Mouse (Mus musculus) splenic B cell, adult 2 months (primary cell): ENCODE measurements around the gene Atp6v1g3.

Experiments used
- DNase-seq: peaks from one replicate; pipeline ENCODE4 v3.0.0-alpha.2; 2011; ENCODE audit warnings: low read depth, low spot score
- H3K27me3 ChIP-seq: 2 replicates; pipeline ENCODE4 v1.6.1; 2012; ENCODE audit warnings: mild to moderate bottlenecking, low read length, moderate library complexity, mixed read lengths; ENCODE audit not compliant: control insufficient read depth, poor library complexity, insufficient read depth, severe bottlenecking
- H3K36me3 ChIP-seq: 2 replicates; pipeline ENCODE4 v1.6.1; 2012; ENCODE audit warnings: mild to moderate bottlenecking, low read length, moderate library complexity, mixed read lengths; ENCODE audit not compliant: control insufficient read depth, poor library complexity, insufficient read depth, severe bottlenecking

Atp6v1g3 gene

DNA sequence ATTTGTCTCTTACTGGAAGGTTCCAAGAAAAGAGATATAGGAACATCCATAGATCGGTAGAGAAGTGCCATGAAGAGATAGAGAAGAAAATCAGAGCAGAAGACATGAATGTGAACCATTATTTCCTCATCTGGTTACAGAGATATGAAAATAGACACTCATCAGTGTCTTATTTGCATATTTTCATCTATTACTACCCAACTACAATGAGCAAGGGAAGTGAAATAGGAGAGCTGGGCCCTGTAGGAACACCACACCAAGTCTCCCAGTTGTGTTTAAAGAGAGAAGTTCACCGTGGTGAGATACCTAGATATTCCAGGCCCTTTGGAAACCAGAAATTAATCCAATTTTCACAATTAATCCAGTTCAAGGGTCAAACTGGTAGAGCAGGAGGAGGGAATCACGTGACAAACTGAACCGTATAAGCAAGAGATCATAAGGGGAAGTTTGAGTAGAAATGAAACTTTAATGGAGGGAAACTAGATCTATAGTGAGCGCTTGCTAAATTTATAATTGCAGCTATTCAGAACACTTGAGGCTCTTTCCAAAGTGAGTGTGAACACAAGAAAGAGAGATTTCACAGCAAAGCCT, 6.0 kb upstream of the Atp6v1g3 start:
- DNase-seq: peak; percentile 80

DNA sequence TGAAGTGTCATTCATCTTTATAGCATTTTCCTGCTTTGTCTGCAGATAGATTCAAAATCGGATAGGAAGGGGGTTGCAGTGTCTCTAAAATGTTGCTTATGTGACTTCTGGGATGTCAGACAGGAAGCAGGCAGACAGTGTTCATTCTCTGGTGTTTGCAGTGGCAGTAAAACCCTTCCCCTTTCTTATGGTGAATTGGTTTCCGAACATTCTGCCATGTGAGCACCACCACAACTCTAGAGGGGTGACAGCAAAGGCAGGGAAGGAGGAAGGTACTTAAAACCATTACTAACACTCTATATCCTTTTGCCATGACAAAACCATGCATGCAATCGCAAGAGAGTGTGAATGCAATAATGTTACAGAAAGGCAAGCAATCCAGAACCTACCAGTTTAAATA, 1.4 kb downstream of the Atp6v1g3 start:
- Histone ChIP-seq H3K27me3 (no peaks in the 10 kb centered on the region), H3K36me3 (no peaks in the 10 kb centered on the region)
- peak; percentile 49 for DNase-seq

More for the DNA sequence above, 6.0 kb upstream of the Atp6v1g3 start:
- H3K36me3 ChIP-seq: no peaks in the 10 kb centered on the region
- no peaks in the 10 kb centered on the region for H3K27me3 ChIP-seq

DNA sequence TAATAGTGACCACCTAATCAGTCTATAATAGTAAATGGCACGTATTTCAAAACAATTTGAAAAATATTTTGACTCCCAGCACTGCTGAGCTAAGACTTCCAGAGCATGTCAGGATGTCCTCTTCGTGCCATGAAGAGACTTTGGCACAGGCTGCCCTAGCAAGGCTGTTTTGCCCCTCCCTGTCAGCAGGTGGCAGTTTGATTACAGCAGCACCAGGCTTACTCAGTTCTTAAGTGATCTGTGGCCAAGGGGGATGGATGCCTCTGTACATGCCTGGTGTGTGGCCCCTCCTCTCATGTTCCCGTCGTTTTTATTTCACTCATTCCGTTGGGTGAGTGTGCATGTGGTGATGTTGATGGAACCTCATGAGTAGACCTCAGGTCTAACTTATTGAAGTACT, 2.3 kb downstream of the Atp6v1g3 start:
- Histone ChIP-seq H3K36me3 (no peaks in the 10 kb centered on the region), H3K27me3 (no peaks in the 10 kb centered on the region)
- peak; percentile 76 for DNase-seq

DNA sequence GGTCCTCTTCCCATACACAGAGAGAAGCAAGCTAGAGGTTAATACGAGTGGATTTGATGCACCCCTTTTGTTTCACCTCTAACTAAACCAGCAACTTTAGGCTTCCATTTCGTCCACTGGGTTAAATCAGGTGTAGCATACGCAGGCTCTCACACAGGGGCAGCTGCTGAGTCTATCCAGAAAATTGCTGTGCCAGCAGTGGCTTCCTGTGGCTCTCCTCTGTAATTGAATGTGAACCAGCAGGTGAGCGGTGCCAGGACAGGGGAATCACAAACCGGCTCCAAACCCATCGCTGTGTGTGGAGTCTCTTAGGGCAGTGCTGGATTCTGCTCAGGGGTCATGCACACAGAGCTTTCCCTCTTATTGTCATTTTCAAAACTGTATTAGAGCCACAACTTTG, 7.6 kb downstream of the Atp6v1g3 start:
- Histone ChIP-seq H3K27me3 (no peaks in the 10 kb centered on the region), H3K36me3 (no peaks in the 10 kb centered on the region)
- no peak for DNase-seq

DNA sequence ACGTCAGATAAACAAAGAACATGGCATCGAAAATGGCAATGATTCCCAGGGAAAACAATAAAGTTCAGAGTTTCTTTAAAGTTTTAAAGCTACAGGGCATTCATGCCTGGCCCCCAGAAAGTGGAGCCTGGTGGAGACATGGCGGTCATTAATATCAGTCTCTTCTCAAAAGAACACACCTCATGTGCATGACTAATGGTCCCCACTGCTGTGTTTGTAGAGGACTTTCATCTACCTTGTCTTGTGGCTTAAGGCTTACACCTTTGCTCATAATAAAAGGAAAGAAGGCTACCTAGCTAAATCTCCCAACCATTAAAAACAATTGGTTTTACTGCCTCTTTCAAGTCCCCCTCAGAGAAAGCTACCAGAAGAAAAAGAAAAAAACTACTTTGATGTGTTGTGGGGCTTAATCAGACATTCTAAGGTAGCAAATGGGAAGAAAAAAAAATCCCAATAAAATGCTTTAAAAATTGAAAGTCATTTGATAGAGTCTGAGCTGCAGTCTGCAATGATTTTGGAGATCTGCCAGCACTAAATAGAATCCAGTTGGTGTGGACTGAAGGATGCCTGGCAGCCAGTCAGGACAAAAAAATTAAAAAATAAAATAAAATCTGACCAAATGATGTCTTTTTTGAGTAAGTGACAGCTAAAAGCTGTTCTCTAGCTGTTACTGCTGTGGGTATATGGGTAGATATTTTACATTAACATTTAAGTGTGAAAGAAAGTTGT, 9.0 kb downstream of the Atp6v1g3 start:
- DNase-seq: no peak
- Histone ChIP-seq H3K36me3 (no peaks in the 10 kb centered on the region), H3K27me3 (no peaks in the 10 kb centered on the region)

DNA sequence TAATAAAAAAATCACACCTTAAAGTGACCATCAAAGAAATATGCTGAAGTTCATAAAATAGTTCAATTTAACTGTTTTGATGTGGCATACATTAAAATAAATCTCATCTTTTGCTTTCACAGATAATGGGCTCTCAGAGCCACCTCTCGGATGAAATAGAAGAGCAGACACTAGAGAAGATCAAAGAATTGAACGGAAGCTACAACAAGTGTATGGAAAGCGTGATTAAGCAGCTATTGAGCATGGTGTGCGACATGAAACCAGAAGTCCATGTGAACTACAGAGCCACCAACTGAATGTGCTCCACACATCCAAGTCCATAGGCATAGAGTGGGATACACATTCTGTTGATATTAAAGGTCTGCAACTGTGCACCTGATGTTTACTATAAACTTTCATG, 14.1 kb downstream of the Atp6v1g3 start:
- DNase-seq: no peak

DNA sequence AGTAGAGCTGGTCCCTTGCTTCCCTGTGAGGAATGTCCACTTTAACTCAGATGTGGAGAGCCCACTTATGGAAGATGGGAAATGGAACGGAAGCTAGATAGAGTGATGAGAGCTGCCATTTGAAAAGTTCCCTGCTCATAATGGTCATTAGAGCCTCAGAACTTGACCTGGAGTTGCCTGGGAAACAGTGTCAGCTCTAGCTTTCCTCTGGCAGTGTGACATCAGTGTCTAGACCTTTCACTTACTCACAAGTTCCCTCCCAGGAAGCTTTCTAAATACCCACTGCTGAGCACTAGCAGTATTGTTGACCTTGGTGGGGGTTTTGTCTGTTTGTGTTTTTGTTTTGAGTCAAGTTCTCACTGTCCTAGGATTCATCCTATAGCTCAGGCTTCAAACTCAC, 15.2 kb downstream of the Atp6v1g3 start:
- Histone ChIP-seq H3K27me3 (no peaks in the 10 kb centered on the region), H3K36me3 (no peaks in the 10 kb centered on the region)
- DNase-seq: no peak

More for the DNA sequence above, 14.1 kb downstream of the Atp6v1g3 start:
- H3K27me3 ChIP-seq: no peaks in the 10 kb centered on the region
- no peaks in the 10 kb centered on the region for H3K36me3 ChIP-seq

DNA sequence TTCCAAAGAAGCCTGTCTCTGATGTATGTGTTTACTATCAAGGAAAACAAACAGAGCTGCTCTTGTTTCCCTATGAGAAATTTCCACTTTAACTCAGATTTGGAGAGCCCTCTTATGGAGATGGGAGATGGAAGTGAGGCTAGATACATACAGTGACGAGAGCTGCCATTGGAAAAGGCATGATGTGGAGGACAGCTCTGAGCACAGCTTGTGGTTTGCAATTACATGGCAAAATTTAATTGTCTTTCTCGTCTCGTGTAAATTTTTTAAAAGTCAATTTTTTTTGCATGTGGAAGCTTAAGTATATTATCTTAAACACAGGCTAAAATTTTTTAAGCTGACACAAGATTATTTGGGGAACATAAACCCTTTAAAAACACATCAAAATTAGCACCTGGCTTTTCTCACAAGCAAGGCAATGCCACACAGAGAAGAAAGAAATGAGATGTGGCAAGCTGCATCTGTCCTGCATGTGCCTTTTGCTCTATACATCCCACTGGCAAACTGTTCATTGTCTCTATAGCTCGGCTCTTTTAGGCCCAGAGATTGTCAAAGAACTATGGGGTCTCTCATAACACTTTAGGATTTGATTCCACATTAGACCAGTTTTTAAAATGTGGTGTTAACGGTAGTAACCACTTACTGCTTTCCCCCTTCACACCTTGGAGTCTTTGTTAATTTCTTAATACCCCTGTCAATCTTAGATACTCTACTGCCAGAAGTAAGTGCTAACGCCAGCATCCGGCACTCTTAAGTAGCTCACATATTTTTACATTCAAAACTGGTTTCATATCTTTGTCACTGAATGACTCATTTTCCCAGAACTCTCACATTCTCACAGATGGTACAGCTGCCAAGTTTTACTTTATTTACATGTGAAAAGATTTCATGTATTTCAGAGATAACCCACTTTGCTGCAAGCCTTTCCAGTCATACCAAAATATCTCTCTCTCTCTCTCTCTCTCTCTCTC, 16.2 kb downstream of the Atp6v1g3 start:
- no peak for DNase-seq
- H3K27me3 ChIP-seq: no peaks in the 10 kb centered on the region
- no peaks in the 10 kb centered on the region for H3K36me3 ChIP-seq

DNA sequence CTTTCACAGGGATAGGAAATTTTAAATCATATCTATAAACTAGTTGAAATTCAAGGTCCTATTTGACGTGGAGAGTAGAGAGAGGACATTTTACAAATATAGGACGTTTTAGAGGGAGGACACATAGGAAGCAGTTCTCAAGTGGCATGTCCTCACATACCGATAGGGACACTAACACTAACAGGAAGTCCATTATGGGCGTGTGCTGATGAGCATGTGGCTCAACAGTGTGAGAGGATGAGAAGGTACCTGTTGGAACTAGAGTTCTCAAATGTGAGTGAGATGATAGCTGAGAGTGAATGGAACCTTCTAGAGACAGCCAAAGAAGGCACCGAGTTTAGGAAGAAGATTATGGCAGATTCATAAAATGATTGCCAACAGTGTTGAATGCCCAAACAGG, 17.9 kb downstream of the Atp6v1g3 start:
- peak; percentile 22 for DNase-seq
- Histone ChIP-seq H3K36me3 (no peaks in the 10 kb centered on the region), H3K27me3 (no peaks in the 10 kb centered on the region)

DNA sequence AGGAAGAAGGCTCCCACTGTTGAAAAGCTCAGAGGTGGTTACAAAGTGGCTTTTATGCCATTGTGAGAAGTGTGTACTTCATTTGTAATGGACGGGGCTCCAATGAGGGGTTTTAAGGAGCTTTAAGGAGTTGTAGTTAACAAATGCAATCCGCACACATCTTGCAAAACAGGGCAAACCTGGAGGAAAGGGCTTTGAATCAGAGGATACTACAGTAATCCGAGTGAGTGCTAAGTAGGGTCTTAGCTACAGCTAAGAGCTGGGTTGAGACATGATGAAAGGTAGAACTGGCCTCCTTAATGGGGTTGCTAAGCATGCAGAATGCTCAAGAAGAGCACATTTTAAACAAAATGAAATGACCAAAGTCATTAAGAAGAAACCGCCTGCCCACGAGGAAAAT, 20.9 kb downstream of the Atp6v1g3 start:
- Histone ChIP-seq H3K27me3 (no peaks in the 10 kb centered on the region), H3K36me3 (no peaks in the 10 kb centered on the region)
- DNase-seq: no peak

DNA sequence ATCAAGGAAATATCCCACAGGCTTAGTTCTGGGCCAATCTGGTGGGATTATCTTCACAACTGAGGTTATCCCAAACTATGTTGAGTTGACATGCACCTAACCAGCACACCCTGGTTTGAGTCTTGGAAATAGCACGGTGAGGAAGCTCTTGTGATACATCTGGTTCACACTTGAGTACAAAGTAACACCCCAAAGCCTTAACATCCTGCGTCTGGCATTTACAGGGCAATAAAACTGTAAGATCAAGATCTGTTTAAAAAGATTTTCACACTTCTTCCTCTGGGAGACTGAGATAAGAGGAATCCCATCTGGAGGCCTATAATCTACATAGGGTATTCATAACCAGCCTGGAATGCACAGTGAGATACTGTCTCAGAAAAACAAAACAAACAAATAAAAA, 24.6 kb downstream of the Atp6v1g3 start:
- no peaks in the 10 kb centered on the region for H3K27me3 ChIP-seq
- H3K36me3 ChIP-seq: no peaks in the 10 kb centered on the region
- no peak for DNase-seq

DNA sequence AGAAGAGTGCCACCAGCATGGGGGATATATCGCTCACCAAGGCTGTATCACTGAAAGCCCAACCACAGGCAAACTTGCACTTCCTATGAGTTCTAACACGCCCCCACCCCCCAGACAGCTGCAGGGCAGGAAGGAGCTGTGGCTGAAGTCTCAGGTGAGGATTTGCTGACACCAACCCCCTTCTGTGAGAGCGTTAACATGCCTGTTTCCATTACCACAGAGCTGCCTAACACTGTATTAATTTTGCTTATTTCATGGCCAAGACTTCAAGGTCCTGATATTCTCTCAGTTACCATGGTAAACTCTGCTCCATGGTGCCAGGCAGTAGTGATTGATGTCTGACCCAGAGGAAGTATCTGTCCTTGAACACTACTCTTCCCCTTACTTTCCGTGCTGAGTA, 26.0 kb downstream of the Atp6v1g3 start:
- DNase-seq: peak; percentile 71
- H3K36me3 ChIP-seq: no peaks in the 10 kb centered on the region
- H3K27me3 ChIP-seq: no peaks in the 10 kb centered on the region

DNA sequence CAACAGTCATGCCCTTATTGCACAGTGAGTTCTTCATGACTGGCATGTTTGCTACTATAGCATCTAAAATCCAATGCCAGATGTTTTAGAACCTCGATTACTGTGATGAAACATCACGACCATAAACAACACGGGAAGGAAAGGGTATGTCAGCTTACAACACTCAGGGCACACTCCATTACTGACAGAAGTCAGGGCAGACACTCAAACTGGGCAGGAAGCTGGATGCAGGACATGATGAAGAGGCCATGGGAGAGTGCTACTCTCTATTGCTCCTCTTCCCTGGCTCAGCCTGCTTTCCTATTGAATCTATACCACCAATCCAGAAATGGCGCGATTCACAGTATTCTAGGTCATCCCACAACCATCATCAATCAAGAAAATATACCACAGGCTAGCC, 28.4 kb downstream of the Atp6v1g3 start:
- no peaks in the 10 kb centered on the region for H3K36me3 ChIP-seq
- no peaks in the 10 kb centered on the region for H3K27me3 ChIP-seq
- DNase-seq: no peak

DNA sequence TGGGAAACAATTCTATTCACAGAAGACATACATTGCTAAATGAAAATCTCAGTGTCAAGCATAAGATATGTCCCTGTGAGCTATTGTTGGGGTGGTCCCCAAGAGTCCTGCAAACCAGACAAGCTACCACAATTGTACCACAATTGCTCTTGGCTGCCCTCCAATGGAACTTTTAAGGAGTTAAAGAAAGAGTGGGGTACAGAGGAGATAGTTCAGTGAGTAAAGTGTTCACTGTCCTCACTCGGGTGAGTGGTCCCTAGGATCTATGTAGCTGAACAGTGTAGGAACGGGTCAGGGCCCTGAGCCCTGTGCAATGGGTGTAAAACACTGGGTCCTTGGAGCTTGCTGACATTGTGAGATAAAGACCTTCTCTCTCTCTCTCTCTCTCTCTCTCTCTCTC, 29.2 kb downstream of the Atp6v1g3 start:
- Histone ChIP-seq H3K27me3 (no peaks in the 10 kb centered on the region), H3K36me3 (no peaks in the 10 kb centered on the region)
- DNase-seq: peak; percentile 52

DNA sequence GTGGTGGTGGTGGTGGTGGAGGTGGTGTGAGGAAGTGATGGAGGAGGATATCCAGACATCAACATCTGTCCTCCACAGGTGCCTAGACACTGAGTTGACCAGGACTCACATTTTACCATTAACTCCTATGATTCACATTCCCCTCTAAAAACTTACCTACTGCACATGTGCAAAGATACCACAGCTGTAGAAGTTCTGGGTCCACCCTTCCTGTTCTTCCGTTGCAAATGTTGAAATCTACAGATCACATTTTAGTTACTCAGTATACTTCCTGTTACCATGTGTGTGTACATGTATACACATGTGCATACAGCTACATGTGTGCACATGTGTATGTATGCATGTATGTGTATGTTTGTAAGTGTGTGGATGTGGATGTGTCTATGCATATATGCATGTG, 29.8 kb downstream of the Atp6v1g3 start:
- no peaks in the 10 kb centered on the region for H3K27me3 ChIP-seq
- DNase-seq: peak; percentile 8
- no peaks in the 10 kb centered on the region for H3K36me3 ChIP-seq
